Mouse (Mus musculus) heart, postnatal 25 days (tissue): ENCODE results near the gene Lrrc41. TPM values are rescaled to one million over a fixed set of nuclear protein-coding genes. Genes with fewer than 3 reads are reported as not detected.

Experiments
- DNase-seq: peaks from one replicate; pipeline ENCODE4 v3.0.0; 2022; ENCODE audit warnings: low spot score
- intact Hi-C: fragments of 180-260 bp; cut with DNase I; formaldehyde crosslinking; loops from one replicate; pipeline ENCODE4 v1.15.1; 2025
- total RNA-seq, 2 experiments: library from RNA; stranded (reverse); gene quantifications; 2 replicates each; pipeline ENCODE4 v1.2.3; 2021

Lrrc41 gene
- 10 to 100 TPM; 24.6 to 29.4 TPM for total RNA-seq

GRCm38 (mm10) chr4:116074861-116075620 lies at the start of gene Lrrc41, which contains the start of gene Uqcrh:
Lrrc41 (plus strand) TSS chr4:116075269.
Uqcrh (minus strand) TSS chr4:116075071.
- DNase-seq = peak; percentile 91
- intact Hi-C loops = loop anchor here (2.0 kb wide), 1 partner anchor 74 kb away; no protein-coding TSS in a partner anchor

GRCm38 (mm10) chr4:116032906-116033305 lies 42.2 kb upstream of the Lrrc41 start:
- intact Hi-C loops = no loop called here
- DNase-seq = no peak

GRCm38 (mm10) chr4:116033374-116033773 lies 41.7 kb upstream of the Lrrc41 start:
- intact Hi-C loops = no loop called here
- DNase-seq = no peak

- no peak for DNase-seq
- intact Hi-C loops = no loop called here
Measured at GRCm38 (mm10) chr4:116040466-116040865, 34.6 kb upstream of the Lrrc41 start.

GRCm38 (mm10) chr4:116042186-116042585 lies 32.9 kb upstream of the Lrrc41 start:
- intact Hi-C loops = no loop called here
- no peak for DNase-seq

GRCm38 (mm10) chr4:116046604-116047003 lies 28.5 kb upstream of the Lrrc41 start:
- intact Hi-C loops = no loop called here
- no peak for DNase-seq

GRCm38 (mm10) chr4:116047681-116048080 lies 27.4 kb upstream of the Lrrc41 start:
- intact Hi-C loops = no loop called here
- no peak for DNase-seq

- intact Hi-C loops = no loop called here
- no peak for DNase-seq
Measured at GRCm38 (mm10) chr4:116048130-116048920, 26.7 kb upstream of the Lrrc41 start.

GRCm38 (mm10) chr4:116049211-116049610 lies 25.9 kb upstream of the Lrrc41 start:
- DNase-seq = no peak
- intact Hi-C loops = no loop called here

GRCm38 (mm10) chr4:116052526-116053293 lies 22.4 kb upstream of the Lrrc41 start:
- intact Hi-C loops = loop anchor here (2.0 kb wide), 1 partner anchor 20 kb away; no protein-coding TSS in a partner anchor
- no peak for DNase-seq

GRCm38 (mm10) chr4:116053399-116053961 lies 21.6 kb upstream of the Lrrc41 start, which contains the start of gene Nsun4:
Nsun4 (minus strand) TSS chr4:116053876.
- intact Hi-C loops = loop anchor here (2.0 kb wide), 1 partner anchor 19 kb away; no protein-coding TSS in a partner anchor
- peak; percentile 85 for DNase-seq

GRCm38 (mm10) chr4:116057559-116057958 lies 17.5 kb upstream of the Lrrc41 start:
- intact Hi-C loops = no loop called here
- DNase-seq = no peak

GRCm38 (mm10) chr4:116059012-116059726 lies 15.9 kb upstream of the Lrrc41 start:
- intact Hi-C loops = no loop called here
- DNase-seq = no peak

GRCm38 (mm10) chr4:116063855-116064254 lies 11.2 kb upstream of the Lrrc41 start:
- intact Hi-C loops = no loop called here
- DNase-seq = no peak

GRCm38 (mm10) chr4:116070116-116070515 lies 5.0 kb upstream of the Lrrc41 start:
- no peak for DNase-seq
- intact Hi-C loops = no loop called here

GRCm38 (mm10) chr4:116073146-116073545 lies 1.9 kb upstream of the Lrrc41 start:
- DNase-seq = no peak
- intact Hi-C loops = loop anchor here (2.0 kb wide), 1 partner anchor 20 kb away; the partner anchor contains the start of gene Nsun4

GRCm38 (mm10) chr4:116074145-116074675 lies 859 bp upstream of the Lrrc41 start:
- intact Hi-C loops = loop anchor here (2.0 kb wide), 1 partner anchor 75 kb away; no protein-coding TSS in a partner anchor
- no peak for DNase-seq

- intact Hi-C loops = loop anchor here (2.0 kb wide), 1 partner anchor 73 kb away; no protein-coding TSS in a partner anchor
- peak; percentile 54 for DNase-seq
Measured at GRCm38 (mm10) chr4:116075631-116076368, 731 bp downstream of the Lrrc41 start.
